Mouse (Mus musculus): ENCODE measurements around the gene Med11. TPM values are rescaled to one million over a fixed set of nuclear protein-coding genes. Genes with fewer than 3 reads are reported as not detected.
"Not testable (repeated sequence)": the region's sequence is repeated elsewhere in the genome, so short reads cannot be mapped to it uniquely, and the experiment has no call there.

The Med11 gene
- polyA plus RNA-seq, 1 experiment: 29.6 TPM

GRCm38 (mm10) chr11:70412591-70412990 lies 39.1 kb upstream of the Med11 start:
- H3K4me2 ChIP-seq (ENCODE audit: low read depth): no peak overlapping the region
- TF ChIP-seq SRF (IDR thresholded peaks at IDR 0.05; ENCODE audit: control insufficient read depth, insufficient read length, low read depth) (no peak), MAX (IDR thresholded peaks at IDR 0.05; ENCODE audit: low read depth) (no peak), MYOG (IDR thresholded peaks at IDR 0.05; ENCODE audit: control insufficient read depth in 1 of 3, insufficient read depth in 1 of 3, insufficient read length in 2 of 3, low read depth in 2 of 3) (no peak), CEBPB (IDR thresholded peaks at IDR 0.05; ENCODE audit: insufficient read depth, poor library complexity, severe bottlenecking) (no peak), POLR2AphosphoS2 (IDR thresholded peaks at IDR 0.05; ENCODE audit: insufficient read length, low read depth) (no peak), USF1 (IDR thresholded peaks at IDR 0.05; ENCODE audit: low read depth) (no peak), MYOD1 (IDR thresholded peaks at IDR 0.05; ENCODE audit: control insufficient read depth in 1 of 3, insufficient read length in 2 of 3, low read depth in 2 of 3) (no peak), REST (IDR thresholded peaks at IDR 0.05; ENCODE audit: insufficient read depth, insufficient read length) (no peak), TCF3 (IDR thresholded peaks at IDR 0.05; ENCODE audit: insufficient read length, low read depth) (no peak), TCF12 (IDR thresholded peaks at IDR 0.05; ENCODE audit: insufficient read depth, poor library complexity, severe bottlenecking) (no peak), POLR2A (IDR thresholded peaks at IDR 0.05; ENCODE audit: insufficient read length, low read depth) (no peak), E2F4 (IDR thresholded peaks at IDR 0.05; ENCODE audit: insufficient read depth) (no peak)
- no peak overlapping the region for H3K4me3 ChIP-seq
- H3K27me3 ChIP-seq (ENCODE audit: control insufficient read depth, insufficient read depth, insufficient read length): no peaks in the 10 kb centered on the region
- no peaks in the 10 kb centered on the region for H3K36me3 ChIP-seq (ENCODE audit: control insufficient read depth, insufficient read depth)
- H3K79me2 ChIP-seq (ENCODE audit: control insufficient read depth, insufficient read depth): peaks cover 23% of the 10 kb centered on the region
- no peak overlapping the region for H3ac ChIP-seq (ENCODE audit: control insufficient read depth, insufficient read length)

GRCm38 (mm10) chr11:70413961-70414360 lies 37.8 kb upstream of the Med11 start:
- Histone ChIP-seq H3K27me3 (ENCODE audit: control insufficient read depth, insufficient read depth, insufficient read length) (no peaks in the 10 kb centered on the region), H3K79me2 (ENCODE audit: control insufficient read depth, insufficient read depth) (peaks cover 10% of the 10 kb centered on the region), H3K4me3 (no peak overlapping the region), H3K36me3 (ENCODE audit: control insufficient read depth, insufficient read depth) (no peaks in the 10 kb centered on the region), H3K4me2 (ENCODE audit: low read depth) (no peak overlapping the region), H3ac (ENCODE audit: control insufficient read depth, insufficient read length) (no peak overlapping the region)
- no peak for TF ChIP-seq MYOD1 (IDR thresholded peaks at IDR 0.05; ENCODE audit: control insufficient read depth in 1 of 3, insufficient read length in 2 of 3, low read depth in 2 of 3)
- no peak for TF ChIP-seq E2F4 (IDR thresholded peaks at IDR 0.05; ENCODE audit: insufficient read depth)
- TF ChIP-seq POLR2A (IDR thresholded peaks at IDR 0.05; ENCODE audit: insufficient read length, low read depth): no peak
- TF ChIP-seq MYOG (IDR thresholded peaks at IDR 0.05; ENCODE audit: control insufficient read depth in 1 of 3, insufficient read depth in 1 of 3, insufficient read length in 2 of 3, low read depth in 2 of 3): no peak

- H3K36me3 ChIP-seq (ENCODE audit: control insufficient read depth, insufficient read depth): no peaks in the 10 kb centered on the region
- H3K79me2 ChIP-seq (ENCODE audit: control insufficient read depth, insufficient read depth): no peaks in the 10 kb centered on the region
Observed at GRCm38 (mm10) chr11:70418199-70418598, 33.5 kb upstream of the Med11 start.

GRCm38 (mm10) chr11:70419486-70419885 lies 32.2 kb upstream of the Med11 start:
- no peaks in the 10 kb centered on the region for H3K79me2 ChIP-seq (ENCODE audit: control insufficient read depth, insufficient read depth)
- no peak for TF ChIP-seq POLR2A (IDR thresholded peaks at IDR 0.05; ENCODE audit: insufficient read length, low read depth)
- no peak for TF ChIP-seq CEBPB (IDR thresholded peaks at IDR 0.05; ENCODE audit: insufficient read depth, poor library complexity, severe bottlenecking)
- TF ChIP-seq MYOG (IDR thresholded peaks at IDR 0.05; ENCODE audit: control insufficient read depth in 1 of 3, insufficient read depth in 1 of 3, insufficient read length in 2 of 3, low read depth in 2 of 3): no peak
- TF ChIP-seq MYOD1 (IDR thresholded peaks at IDR 0.05; ENCODE audit: control insufficient read depth in 1 of 3, insufficient read length in 2 of 3, low read depth in 2 of 3): no peak
- TF ChIP-seq SRF (IDR thresholded peaks at IDR 0.05; ENCODE audit: control insufficient read depth, insufficient read length, low read depth): no peak
- no peak for TF ChIP-seq POLR2AphosphoS2 (IDR thresholded peaks at IDR 0.05; ENCODE audit: insufficient read length, low read depth)
- no peak for TF ChIP-seq TCF3 (IDR thresholded peaks at IDR 0.05; ENCODE audit: insufficient read length, low read depth)
- TF ChIP-seq USF1 (IDR thresholded peaks at IDR 0.05; ENCODE audit: low read depth): no peak
- no peak for TF ChIP-seq REST (IDR thresholded peaks at IDR 0.05; ENCODE audit: insufficient read depth, insufficient read length)
- no peak for TF ChIP-seq TCF12 (IDR thresholded peaks at IDR 0.05; ENCODE audit: insufficient read depth, poor library complexity, severe bottlenecking)
- TF ChIP-seq E2F4 (IDR thresholded peaks at IDR 0.05; ENCODE audit: insufficient read depth): no peak
- no peak for TF ChIP-seq MAX (IDR thresholded peaks at IDR 0.05; ENCODE audit: low read depth)
- H3K27me3 ChIP-seq (ENCODE audit: control insufficient read depth, insufficient read depth, insufficient read length): no peaks in the 10 kb centered on the region
- no peak overlapping the region for H3ac ChIP-seq (ENCODE audit: control insufficient read depth, insufficient read length)
- H3K4me2 ChIP-seq (ENCODE audit: low read depth): no peak overlapping the region
- H3K36me3 ChIP-seq (ENCODE audit: control insufficient read depth, insufficient read depth): no peaks in the 10 kb centered on the region
- H3K4me3 ChIP-seq: no peak overlapping the region

More at GRCm38 (mm10) chr11:70418199-70418598, 33.5 kb upstream of the Med11 start:
- Histone ChIP-seq H3ac (ENCODE audit: control insufficient read depth, insufficient read length) (no peak overlapping the region), H3K4me2 (ENCODE audit: low read depth) (no peak overlapping the region), H3K4me3 (no peak overlapping the region), H3K27me3 (ENCODE audit: control insufficient read depth, insufficient read depth, insufficient read length) (no peaks in the 10 kb centered on the region)
- TF ChIP-seq POLR2AphosphoS2 (IDR thresholded peaks at IDR 0.05; ENCODE audit: insufficient read length, low read depth) (no peak), TCF12 (IDR thresholded peaks at IDR 0.05; ENCODE audit: insufficient read depth, poor library complexity, severe bottlenecking) (no peak), POLR2A (IDR thresholded peaks at IDR 0.05; ENCODE audit: insufficient read length, low read depth) (no peak)

GRCm38 (mm10) chr11:70426598-70426997 lies 25.1 kb upstream of the Med11 start:
- H3K4me2 ChIP-seq (ENCODE audit: low read depth); H3K27me3 ChIP-seq (ENCODE audit: control insufficient read depth, insufficient read depth, insufficient read length); H3K79me2 ChIP-seq (ENCODE audit: control insufficient read depth, insufficient read depth); H3K4me3 ChIP-seq; H3ac ChIP-seq (ENCODE audit: control insufficient read depth, insufficient read length); H3K36me3 ChIP-seq (ENCODE audit: control insufficient read depth, insufficient read depth): not testable (repeated sequence)
